Mouse (Mus musculus): ENCODE results near the gene Gm49339. TPM values are rescaled to one million over a fixed set of nuclear protein-coding genes. Genes with fewer than 3 reads are reported as not detected.

The Gm49339 gene
- polyA plus RNA-seq, 1 experiment from 2014 or later, result 0.67 TPM

GRCm38 (mm10) chr10:51528840-51529434, 48.5 kb downstream of the Gm49339 start:
- Histone ChIP-seq H3K9me3 (no peaks in the 10 kb centered on the region), H3K4me1 (0 out of 2 replicates have a peak, but pooled peaks cover 4% of the 10 kb centered on the region), H3K27me3 (ENCODE audit: insufficient read depth, poor library complexity, severe bottlenecking) (no peaks in the 10 kb centered on the region), H3K36me3 (no peaks in the 10 kb centered on the region), H3K4me3 (no peak overlapping the region), H3K27ac (no peak overlapping the region)
- DNase-seq (ENCODE audit: low spot score), result no peak
- WGBS, result 43% methylated on average over 8 of the region's 8 CpGs

- Histone ChIP-seq H3K9me3 (no peaks in the 10 kb centered on the region), H3K4me1 (0 out of 2 replicates have a peak, but pooled peaks cover 4% of the 10 kb centered on the region), H3K36me3 (no peaks in the 10 kb centered on the region), H3K27ac (no peak overlapping the region), H3K4me3 (no peak overlapping the region), H3K27me3 (ENCODE audit: insufficient read depth, poor library complexity, severe bottlenecking) (no peaks in the 10 kb centered on the region)
- WGBS, result 52% methylated on average over 3 of the region's 3 CpGs
- DNase-seq (ENCODE audit: low spot score), result no peak
Observed at GRCm38 (mm10) chr10:51529497-51529896, 49.1 kb downstream of the Gm49339 start.

- 86% methylated on average over 7 of the region's 7 CpGs for WGBS
Observed at GRCm38 (mm10) chr10:51530813-51531212, 50.4 kb downstream of the Gm49339 start.

More at GRCm38 (mm10) chr10:51530813-51531212, 50.4 kb downstream of the Gm49339 start:
- Histone ChIP-seq H3K4me3 (no peak overlapping the region), H3K27ac (no peak overlapping the region), H3K36me3 (no peaks in the 10 kb centered on the region), H3K4me1 (0 out of 2 replicates have a peak, but pooled peaks cover 4% of the 10 kb centered on the region), H3K9me3 (no peaks in the 10 kb centered on the region), H3K27me3 (ENCODE audit: insufficient read depth, poor library complexity, severe bottlenecking) (no peaks in the 10 kb centered on the region)
- no peak for DNase-seq (ENCODE audit: low spot score)

Other genes starting within 250 kb of the Gm49339 start
- not detected in 2 replicates for gene Lilr4b, start within 50 bp of the Gm49339 start, polyA plus RNA-seq (2016; fragmentation: Nextera tagmentation; extraction: Ambion mirVana)
- 0.21 and 0.36 TPM in 2 replicates for gene Lilrb4a, start 10.3 kb downstream of the Gm49339 start, polyA plus RNA-seq (2016; fragmentation: Nextera tagmentation; extraction: Ambion mirVana)
- gene Fam162b, start 109.9 kb downstream of the Gm49339 start, polyA plus RNA-seq (2016; fragmentation: Nextera tagmentation; extraction: Ambion mirVana), result 0.32 and 2.5 TPM in 2 replicates
- gene Gprc6a, start 150.8 kb downstream of the Gm49339 start, polyA plus RNA-seq (2016; fragmentation: Nextera tagmentation; extraction: Ambion mirVana), result not detected in 2 replicates
- gene Rfx6, start 197.1 kb downstream of the Gm49339 start, polyA plus RNA-seq (2016; fragmentation: Nextera tagmentation; extraction: Ambion mirVana), result 0.68 TPM in 1 of 2 replicates, not detected in the other